Mouse (Mus musculus) heart, adult 2 months (tissue): Measurements from ENCODE around the gene Supt16. TPM values are rescaled to one million over a fixed set of nuclear protein-coding genes. Genes with fewer than 3 reads are reported as not detected.

Experiments used
- DNase-seq, 2 experiments: peaks; one replicate each; pipeline ENCODE4 v3.0.0; 2021
- H3K27ac ChIP-seq: fragments of 200-600 bp; 2 replicates; pipeline ENCODE4 v1.8.1; 2022
- H3K27me3 ChIP-seq: fragments of 200-500 bp; 2 replicates; pipeline ENCODE4 v1.6.1; 2012; ENCODE audit warnings: mild to moderate bottlenecking, low read length, inconsistent platforms, mixed read lengths; ENCODE audit not compliant: control insufficient read depth, insufficient read depth
- H3K36me3 ChIP-seq: fragments of 200-500 bp; 2 replicates; pipeline ENCODE4 v1.6.1; 2012; ENCODE audit warnings: low read length, inconsistent platforms; ENCODE audit not compliant: control insufficient read depth, insufficient read depth
- H3K4me1 ChIP-seq: fragments of 200-500 bp; 2 replicates; pipeline ENCODE4 v1.6.1; 2011; ENCODE audit warnings: low read length; ENCODE audit not compliant: control insufficient read depth, insufficient read depth
- H3K4me3 ChIP-seq: fragments of 200-600 bp; 2 replicates; pipeline ENCODE4 v1.8.1; 2022
- H3K79me2 ChIP-seq: fragments of 200-500 bp; replicated peaks from 2 replicates; pipeline ENCODE4 v1.6.1; 2012; ENCODE audit warnings: mild to moderate bottlenecking, inconsistent platforms, low read length, moderate library complexity, mixed read lengths; ENCODE audit not compliant: control insufficient read depth, insufficient read depth
- H3K9ac ChIP-seq: fragments of 200-500 bp; 2 replicates; pipeline ENCODE4 v1.6.1; 2012; ENCODE audit warnings: low read depth, mild to moderate bottlenecking, control low read depth, inconsistent platforms, low read length, mixed read lengths
- CTCF ChIP-seq: fragments of 200-600 bp; IDR thresholded peaks from 2 replicates; pipeline ENCODE4 v1.8.1; 2022; ENCODE audit warnings: antibody characterized with exemption, mild to moderate bottlenecking, moderate library complexity
- EP300 ChIP-seq: fragments of 200-500 bp; IDR thresholded peaks from 2 replicates; pipeline ENCODE4 v1.6.1; 2011; ENCODE audit warnings: low read depth, low read length, control low read depth; ENCODE audit not compliant: insufficient read depth
- POLR2A ChIP-seq: fragments of 200-500 bp; IDR thresholded peaks from 2 replicates; pipeline ENCODE4 v1.6.1; 2011; ENCODE audit warnings: mild to moderate bottlenecking, low read depth, low read length, control low read depth; ENCODE audit not compliant: insufficient read depth
- WGBS: fragments of 180-500 bp; shearing (Covaris S2); methylation state at CpG from one replicate; pipeline ENCODE4 v1.1.7; 2018; 5-methylcytosine and 5-hydroxymethylcytosine counted together
- intact Hi-C: fragments of 180-260 bp; cut with DNase I; formaldehyde crosslinking; loops from one replicate; pipeline ENCODE4 v1.15.1; 2025
- polyA plus RNA-seq: library from polyadenylated mRNA; depleted of rRNA; stranded (reverse); fragments of >200 nt; gene quantifications from 2 replicates; pipeline ENCODE4 v1.2.3, GENCODE M21; 2012; rRNA removed
- total RNA-seq, 2 experiments: library from RNA; stranded (reverse); gene quantifications; 2 replicates each; pipeline ENCODE4 v1.2.3; 2021

Gene Supt16
- total and polyA plus RNA-seq, 3 experiments: 5.3 to 24.7 (median 23.9) TPM

- H3K36me3 ChIP-seq: no peaks in the 10 kb centered on the region
- no peak overlapping the region for H3K9ac ChIP-seq
- H3K4me1 ChIP-seq: no peaks in the 10 kb centered on the region
- 58% methylated on average over 7 of the region's 7 CpGs for WGBS
- intact Hi-C loops: no loop called here
- H3K27ac ChIP-seq: no peak overlapping the region
- TF ChIP-seq EP300 (no peak), CTCF (no peak), POLR2A (no peak)
- no peaks in the 10 kb centered on the region for H3K27me3 ChIP-seq
- no peaks in the 10 kb centered on the region for H3K79me2 ChIP-seq
- no peak overlapping the region for H3K4me3 ChIP-seq
- no peak for DNase-seq
Observed at GRCm38 (mm10) chr14:52120169-52120568, 77.0 kb downstream of the Supt16 start.

GRCm38 (mm10) chr14:52118823-52119608, 78.2 kb downstream of the Supt16 start:
- Histone ChIP-seq H3K27ac (peak overlapping the region; percentile 21; the same call in 1 of the 2 replicates), H3K27me3 (no peaks in the 10 kb centered on the region), H3K4me1 (no peaks in the 10 kb centered on the region), H3K4me3 (peak overlapping the region; percentile 60), H3K36me3 (no peaks in the 10 kb centered on the region), H3K79me2 (no peaks in the 10 kb centered on the region), H3K9ac (peak overlapping the region; percentile 52)
- 1% methylated on average over 38 of the region's 38 CpGs for WGBS
- no peak for TF ChIP-seq EP300
- TF ChIP-seq CTCF: peak; percentile 25; the same call in 1 of the 2 replicates
- no peak for TF ChIP-seq POLR2A
- intact Hi-C loops: no loop called here
- peak; percentile 53 to 57 for DNase-seq

DNA sequence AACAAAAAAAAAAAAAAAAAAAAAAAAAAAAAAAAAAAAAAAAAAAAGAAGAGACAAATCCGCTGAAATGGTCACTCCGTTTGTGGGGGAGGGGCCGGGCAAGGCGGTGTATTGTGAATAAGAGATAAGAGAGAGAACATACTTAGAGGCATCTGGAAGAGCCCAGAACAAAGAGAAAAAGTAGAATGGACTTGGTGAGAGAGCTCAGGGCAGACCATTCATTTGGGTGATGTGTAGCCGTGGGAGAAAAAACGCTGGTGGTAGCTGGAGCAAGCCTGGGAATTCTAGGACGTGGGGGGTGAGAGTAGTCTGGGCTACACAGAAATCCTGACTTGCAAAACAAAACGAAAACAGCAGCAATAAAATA, 78.8 kb downstream of the Supt16 start:
- no peak overlapping the region for H3K9ac ChIP-seq
- no peaks in the 10 kb centered on the region for H3K27me3 ChIP-seq
- intact Hi-C loops: no loop called here
- no peak overlapping the region for H3K27ac ChIP-seq
- H3K4me3 ChIP-seq: peak overlapping the region; percentile 60; the same call in 1 of the 2 replicates
- WGBS: 12% methylated on average over 8 of the region's 8 CpGs
- H3K79me2 ChIP-seq: no peaks in the 10 kb centered on the region
- H3K4me1 ChIP-seq: no peaks in the 10 kb centered on the region
- no peak for TF ChIP-seq POLR2A
- TF ChIP-seq CTCF: no peak
- TF ChIP-seq EP300: no peak
- no peak for DNase-seq
- H3K36me3 ChIP-seq: no peaks in the 10 kb centered on the region

- Histone ChIP-seq H3K9ac (no peak overlapping the region), H3K4me1 (no peaks in the 10 kb centered on the region), H3K36me3 (no peaks in the 10 kb centered on the region), H3K27me3 (no peaks in the 10 kb centered on the region), H3K4me3 (no peak overlapping the region), H3K79me2 (no peaks in the 10 kb centered on the region), H3K27ac (no peak overlapping the region)
- 91% methylated on average over 5 of the region's 5 CpGs for WGBS
- DNase-seq: no peak
- intact Hi-C loops: no loop called here
- no peak for TF ChIP-seq POLR2A
- TF ChIP-seq EP300: no peak
Observed at GRCm38 (mm10) chr14:52117241-52117640, 80.0 kb downstream of the Supt16 start.

DNA sequence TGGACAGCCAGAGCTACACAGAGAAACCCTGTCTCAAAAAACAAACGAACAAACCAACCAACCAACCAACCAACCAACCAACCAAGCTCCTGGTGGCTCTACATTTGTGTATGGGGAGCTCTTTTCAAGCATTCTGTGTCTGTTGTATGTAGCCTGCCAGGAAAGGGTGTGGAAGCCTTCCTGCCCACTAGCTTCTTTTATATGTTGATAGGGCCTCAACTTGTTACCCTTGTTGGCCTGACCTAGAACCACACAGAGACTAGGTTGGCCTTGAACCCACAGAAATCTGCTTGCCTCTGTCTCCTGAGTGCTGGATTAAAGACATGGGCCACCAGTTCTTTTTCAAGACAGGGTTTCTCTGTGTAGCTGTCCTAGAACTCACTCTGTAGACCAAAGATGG, 83.1 kb downstream of the Supt16 start:
- Histone ChIP-seq H3K36me3 (no peaks in the 10 kb centered on the region), H3K27me3 (no peaks in the 10 kb centered on the region), H3K79me2 (no peaks in the 10 kb centered on the region), H3K27ac (no peak overlapping the region), H3K4me3 (no peak overlapping the region), H3K4me1 (no peaks in the 10 kb centered on the region), H3K9ac (no peak overlapping the region)
- TF ChIP-seq CTCF (no peak), POLR2A (no peak), EP300 (no peak)
- intact Hi-C loops: no loop called here
- WGBS: 68% methylated on average over 1 of the region's 1 CpGs
- DNase-seq: no peak

Other genes starting within 250 kb of the Supt16 start
- 10 to 100 TPM; 27.2 to 27.8 TPM for gene Arhgef40, start 212.7 kb downstream of the Supt16 start, total RNA-seq
- 42.6 and 49.0 TPM in 2 replicates for gene Arhgef40, start 212.7 kb downstream of the Supt16 start, polyA plus RNA-seq
- 1 to 10 TPM; 2.2 to 4.2 TPM for gene Tmem253, start 181.8 kb downstream of the Supt16 start, total RNA-seq
- 2.8 and 3.8 TPM in 2 replicates for gene Tmem253, start 181.8 kb downstream of the Supt16 start, polyA plus RNA-seq
- 10 to 100 TPM; 26.8 to 30.0 TPM for gene Zfp219, start 176.7 kb downstream of the Supt16 start, total RNA-seq
- 38.6 and 42.0 TPM in 2 replicates for gene Zfp219, start 176.7 kb downstream of the Supt16 start, polyA plus RNA-seq
- gene Olfr221, start 155.0 kb downstream of the Supt16 start, total RNA-seq: not detected
- gene Olfr221, start 155.0 kb downstream of the Supt16 start, polyA plus RNA-seq: not detected in 2 replicates
- 100 to 1,000 TPM; 137 to 147 TPM for gene Hnrnpc, start 93.4 kb downstream of the Supt16 start, total RNA-seq
- gene Hnrnpc, start 93.4 kb downstream of the Supt16 start, polyA plus RNA-seq: 70.7 and 140 TPM in 2 replicates
- under 1 TPM; 0.16 to 0.23 TPM for gene Rpgrip1, start 86.7 kb downstream of the Supt16 start, total RNA-seq
- gene Rpgrip1, start 86.7 kb downstream of the Supt16 start, polyA plus RNA-seq: 0.59 and 0.98 TPM in 2 replicates
- 10 to 100 TPM; 36.7 to 45.2 TPM for gene Chd8, start 60.4 kb upstream of the Supt16 start, total RNA-seq
- 14.3 and 21.0 TPM in 2 replicates for gene Chd8, start 60.4 kb upstream of the Supt16 start, polyA plus RNA-seq
- 10 to 100 TPM; 32.8 to 37.5 TPM for gene Tox4, start 81.7 kb upstream of the Supt16 start, total RNA-seq
- gene Tox4, start 81.7 kb upstream of the Supt16 start, polyA plus RNA-seq: 23.3 and 41.1 TPM in 2 replicates
- gene Rab2b, start 82.1 kb upstream of the Supt16 start, total RNA-seq: 1 to 10 TPM; 4.8 to 5.2 TPM
- gene Rab2b, start 82.1 kb upstream of the Supt16 start, polyA plus RNA-seq: 6.9 and 10.1 TPM in 2 replicates
- 10 to 100 TPM; 17.8 to 20.4 TPM for gene Mettl3, start 107.7 kb upstream of the Supt16 start, total RNA-seq
- 15.7 and 19.4 TPM in 2 replicates for gene Mettl3, start 107.7 kb upstream of the Supt16 start, polyA plus RNA-seq
- 1 to 10 TPM in 1 of 2 experiments, under 1 TPM in 1; 0.98 to 2.0 TPM for gene Sall2, start 131.3 kb upstream of the Supt16 start, total RNA-seq
- 1.6 and 2.3 TPM in 2 replicates for gene Sall2, start 131.3 kb upstream of the Supt16 start, polyA plus RNA-seq
- gene Olfr1513, start 159.0 kb upstream of the Supt16 start, total RNA-seq: not detected
- gene Olfr1513, start 159.0 kb upstream of the Supt16 start, polyA plus RNA-seq: not detected in 2 replicates
- gene Olfr1512, start 181.8 kb upstream of the Supt16 start, total RNA-seq: not detected
- not detected in 2 replicates for gene Olfr1512, start 181.8 kb upstream of the Supt16 start, polyA plus RNA-seq
- gene Olfr1511, start 200.0 kb upstream of the Supt16 start, total RNA-seq: not detected
- not detected in 2 replicates for gene Olfr1511, start 200.0 kb upstream of the Supt16 start, polyA plus RNA-seq
- not detected for gene Olfr1510, start 217.0 kb upstream of the Supt16 start, total RNA-seq
- gene Olfr1510, start 217.0 kb upstream of the Supt16 start, polyA plus RNA-seq: not detected in 2 replicates
- gene Olfr1509, start 245.6 kb upstream of the Supt16 start, total RNA-seq: not detected
- gene Olfr1509, start 245.6 kb upstream of the Supt16 start, polyA plus RNA-seq: not detected in 2 replicates